ENCODE assay signal across 9 mouse cellular contexts in the genomic region with DNA sequence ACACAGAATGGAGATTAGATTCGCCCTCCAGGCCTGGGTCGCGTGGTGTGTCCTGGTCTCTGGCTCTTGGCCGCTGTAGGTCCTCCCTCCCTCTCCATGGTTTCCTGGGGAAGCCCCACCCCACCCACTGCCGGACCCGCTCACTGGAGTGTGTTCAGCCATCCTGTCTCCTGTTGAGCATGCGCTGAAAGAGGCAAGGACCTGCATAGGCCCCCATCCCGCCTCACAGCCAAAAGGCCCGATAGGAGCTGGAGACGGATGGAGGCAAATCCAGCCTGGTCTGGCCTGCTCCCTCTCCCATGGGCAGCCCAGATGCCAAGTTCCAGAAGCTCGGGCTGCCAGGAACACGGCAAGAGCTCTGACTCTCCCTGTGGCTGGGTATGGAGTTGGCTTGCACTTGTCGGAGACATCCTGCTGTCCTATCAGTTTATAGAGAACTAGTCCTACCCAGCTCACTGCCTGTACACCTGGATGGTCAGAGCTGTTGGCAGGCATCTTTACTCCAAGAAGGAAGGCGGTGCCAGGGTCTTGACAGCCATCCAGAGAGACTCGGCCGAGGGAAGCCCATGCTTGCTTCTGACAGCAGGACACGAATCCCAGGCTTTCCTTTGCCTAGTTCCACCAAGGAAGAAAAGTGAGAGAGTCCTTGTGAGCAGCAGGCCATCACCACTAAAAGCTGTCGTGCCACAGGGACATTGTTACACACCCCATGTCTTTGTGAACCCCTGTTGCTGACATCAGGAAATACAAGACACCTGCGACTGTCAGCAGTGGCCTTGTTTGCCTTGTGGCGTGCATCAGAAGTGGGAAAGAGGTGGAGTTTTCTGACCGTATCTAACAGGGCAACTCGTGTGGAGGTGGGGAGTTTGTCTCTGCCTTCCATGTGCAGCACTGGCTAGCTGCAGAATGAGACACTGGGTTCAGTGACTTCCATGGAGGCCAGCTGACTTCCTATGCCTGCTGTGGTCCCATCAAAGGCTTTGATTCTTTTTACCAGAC.
DNase-seq lines count a peak whose midpoint lies in the region; ATAC-seq and TF ChIP-seq lines count a peak whose summit lies in the region.
"Had no signal": no experiment of that assay in that cellular context is flagged by ENCODE, and none has a peak within 500 bp of the region (broad histone marks: within the 10 kb centered on the region; RNA-seq: fewer than 3 reads in every experiment).

No protein-coding gene starts in this region.

- no peaks in the 10 kb centered on the region for H3K9me3 ChIP-seq in hindbrain, embryonic 12.5 days (replicated peaks)
- no peaks in the 10 kb centered on the region for H3K9me3 ChIP-seq in hindbrain, embryonic 10.5 days
- no peaks in the 10 kb centered on the region for H3K9me3 ChIP-seq in forebrain, embryonic 13.5 days (replicated peaks)
- H3K9me3 ChIP-seq in kidney, embryonic 16.5 days (ENCODE audit: low read length): no peaks in the 10 kb centered on the region

- H3K27me3 ChIP-seq in hindbrain, embryonic 12.5 days: peaks cover 3% of the 10 kb centered on the region; the same call in 1 of the 2 replicates
- peaks cover 35% of the 10 kb centered on the region for H3K27me3 ChIP-seq in hindbrain, embryonic 10.5 days (ENCODE audit: insufficient read depth, poor library complexity, severe bottlenecking)
- no peaks in the 10 kb centered on the region for H3K27me3 ChIP-seq in forebrain, embryonic 13.5 days
- no peaks in the 10 kb centered on the region for H3K27me3 ChIP-seq in kidney, embryonic 16.5 days (ENCODE audit: insufficient read depth, low read length)
- no peaks in the 10 kb centered on the region for H3K27me3 ChIP-seq in thymus, adult 2 months (ENCODE audit: control insufficient read depth, insufficient read depth, low read length)

- no peak overlapping the region for H3K9ac ChIP-seq in hindbrain, embryonic 12.5 days
- H3K9ac ChIP-seq in forebrain, embryonic 13.5 days: no peak overlapping the region
- H3K9ac ChIP-seq in kidney, embryonic 16.5 days (replicated peaks; ENCODE audit: low read length): no peak overlapping the region

- H3K4me1 ChIP-seq in hindbrain, embryonic 12.5 days: peaks cover 18% of the 10 kb centered on the region; the same call in 1 of the 2 replicates
- peaks cover 21% of the 10 kb centered on the region for H3K4me1 ChIP-seq in hindbrain, embryonic 10.5 days (replicated peaks)
- peaks cover 21% of the 10 kb centered on the region for H3K4me1 ChIP-seq in forebrain, embryonic 13.5 days
- H3K4me1 ChIP-seq in kidney, embryonic 16.5 days (ENCODE audit: insufficient read depth, low read length): no peaks in the 10 kb centered on the region
- peaks cover 43% of the 10 kb centered on the region for H3K4me1 ChIP-seq in thymus, adult 2 months (replicated peaks; ENCODE audit: control insufficient read depth, insufficient read depth, low read length)

- no peak for TF ChIP-seq POLR2A in thymus, adult 2 months (IDR thresholded peaks at IDR 0.05; ENCODE audit: control insufficient read depth, extremely low read depth, insufficient read depth, low read length, poor library complexity)

- no peak for DNase-seq in hindbrain, embryonic 10.5 days (ENCODE audit: low spot score)
- DNase-seq in thymus, adult 2 months: peak; percentile 41
- DNase-seq in frontal cortex, postnatal 14 days (ENCODE audit: low spot score in 2 of 2): no peak
- DNase-seq: right cerebral cortex, postnatal 25 days had no signal

- H3K36me3 ChIP-seq in hindbrain, embryonic 12.5 days: no peaks in the 10 kb centered on the region
- H3K36me3 ChIP-seq in hindbrain, embryonic 10.5 days: no peaks in the 10 kb centered on the region
- H3K36me3 ChIP-seq in forebrain, embryonic 13.5 days (ENCODE audit: poor library complexity, severe bottlenecking): no peaks in the 10 kb centered on the region
- no peaks in the 10 kb centered on the region for H3K36me3 ChIP-seq in kidney, embryonic 16.5 days (ENCODE audit: insufficient read depth, low read length)
- no peaks in the 10 kb centered on the region for H3K36me3 ChIP-seq in thymus, adult 2 months (ENCODE audit: control insufficient read depth, insufficient read depth, low read length)

- ATAC-seq in hindbrain, embryonic 12.5 days (ENCODE audit: low FRiP score): peak; percentile 22; the same call in 1 of the 2 replicates
- ATAC-seq in forebrain, embryonic 13.5 days: peak; percentile 76
- peak; percentile 89 for ATAC-seq in kidney, embryonic 16.5 days (ENCODE audit: low FRiP score, low TSS enrichment)
- no peak for ATAC-seq in megakaryocyte-erythroid progenitor cell, adult 5-6 weeks (replicated peaks; ENCODE audit: low FRiP score, low TSS enrichment, poor library complexity, severe bottlenecking)
- ATAC-seq in CD4-positive, CD25-positive, alpha-beta regulatory T cell, adult 4 months: no peak

- TF ChIP-seq CTCF in thymus, adult 2 months (IDR thresholded peaks at IDR 0.05; ENCODE audit: borderline replicate concordance, control insufficient read depth, extremely low read depth, insufficient read depth, low read length, poor library complexity): no peak

- H3K4me3 ChIP-seq in hindbrain, embryonic 12.5 days: no peak overlapping the region
- H3K4me3 ChIP-seq in hindbrain, embryonic 10.5 days: no peak overlapping the region
- H3K4me3 ChIP-seq in forebrain, embryonic 13.5 days: no peak overlapping the region
- no peak overlapping the region for H3K4me3 ChIP-seq in kidney, embryonic 16.5 days (ENCODE audit: low read length)
- H3K4me3 ChIP-seq in thymus, adult 2 months (ENCODE audit: control insufficient read depth, insufficient read depth, low read length): no peak overlapping the region

- H3K27ac ChIP-seq in hindbrain, embryonic 12.5 days: no peak overlapping the region
- H3K27ac ChIP-seq in hindbrain, embryonic 10.5 days: no peak overlapping the region
- H3K27ac ChIP-seq in forebrain, embryonic 13.5 days: no peak overlapping the region
- H3K27ac ChIP-seq in kidney, embryonic 16.5 days (ENCODE audit: low read length): no peak overlapping the region
- peak overlapping the region; percentile 39; the same call in 1 of the 2 replicates for H3K27ac ChIP-seq in thymus, adult 2 months (ENCODE audit: control insufficient read depth, insufficient read depth, low read length)

- no peak overlapping the region for H3K4me2 ChIP-seq in hindbrain, embryonic 12.5 days (replicated peaks)
- H3K4me2 ChIP-seq in forebrain, embryonic 13.5 days: no peak overlapping the region
- H3K4me2 ChIP-seq in kidney, embryonic 16.5 days (replicated peaks; ENCODE audit: low read depth, low read length): no peak overlapping the region

- WGBS in hindbrain, embryonic 12.5 days: 80% methylated on average over 22 of the region's 22 CpGs
- 79% methylated on average over 22 of the region's 22 CpGs for WGBS in hindbrain, embryonic 10.5 days
- WGBS in forebrain, embryonic 13.5 days: 76% methylated on average over 22 of the region's 22 CpGs
- WGBS in kidney, embryonic 16.5 days: 66% methylated on average over 22 of the region's 22 CpGs
- WGBS in thymus, adult 2 months: 71% methylated on average over 22 of the region's 22 CpGs

Comparison
In these comparisons a context has a peak if more than half of its experiments do, and no peak if none do; other contexts are left out.
1. ATAC-seq: peak in hindbrain, embryonic 12.5 days (single experiment), forebrain, embryonic 13.5 days (single experiment) and kidney, embryonic 16.5 days (single experiment); none in megakaryocyte-erythroid progenitor cell, adult 5-6 weeks (single experiment) and CD4-positive, CD25-positive, alpha-beta regulatory T cell, adult 4 months (single experiment).